Mouse (Mus musculus): ENCODE data around the gene Gm26897. TPM values are rescaled to one million over a fixed set of nuclear protein-coding genes. Genes with fewer than 3 reads are reported as not detected.

The Gm26897 gene
- total RNA-seq, 2 experiments from 2014 or later = not detected

GRCm38 (mm10) chr5:111742290-111742898 is 8.7 kb downstream of the Gm26897 start:
- ATAC-seq (replicated peaks; ENCODE audit: poor library complexity, severe bottlenecking) = no peak

- ATAC-seq (replicated peaks; ENCODE audit: poor library complexity, severe bottlenecking) = no peak
Measured at GRCm38 (mm10) chr5:111749599-111749998, 15.9 kb downstream of the Gm26897 start.

- ATAC-seq (replicated peaks; ENCODE audit: poor library complexity, severe bottlenecking) = no peak
Measured at GRCm38 (mm10) chr5:111750092-111750491, 16.4 kb downstream of the Gm26897 start.

- ATAC-seq (replicated peaks; ENCODE audit: poor library complexity, severe bottlenecking) = peak; percentile 70
Measured at GRCm38 (mm10) chr5:111754484-111755139, 20.9 kb downstream of the Gm26897 start.

DNA sequence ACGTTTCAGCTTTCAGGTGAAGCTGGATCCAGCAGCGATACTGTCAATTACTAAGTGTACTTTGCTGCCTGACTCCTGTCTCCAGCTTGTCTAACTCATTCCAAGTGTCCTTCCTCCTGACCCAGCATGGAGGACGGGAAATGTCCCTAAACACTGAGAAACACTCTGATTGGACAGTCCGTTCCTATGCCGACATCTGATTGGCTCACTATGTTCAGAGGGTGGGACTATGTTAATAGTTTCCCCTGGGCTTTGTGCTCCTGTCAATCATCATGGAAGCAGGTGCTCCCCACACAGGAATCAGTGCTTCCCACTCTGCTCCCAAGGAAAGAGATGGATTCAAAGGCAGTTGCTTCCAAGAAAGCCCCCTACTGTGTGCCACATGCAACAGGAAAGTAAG is 21.6 kb downstream of the Gm26897 start:
- peak; percentile 50; the same call in 1 of the 2 replicates for ATAC-seq (replicated peaks; ENCODE audit: poor library complexity, severe bottlenecking)

GRCm38 (mm10) chr5:111760721-111761480 is 27.2 kb downstream of the Gm26897 start:
- no peak for ATAC-seq (replicated peaks; ENCODE audit: poor library complexity, severe bottlenecking)

DNA sequence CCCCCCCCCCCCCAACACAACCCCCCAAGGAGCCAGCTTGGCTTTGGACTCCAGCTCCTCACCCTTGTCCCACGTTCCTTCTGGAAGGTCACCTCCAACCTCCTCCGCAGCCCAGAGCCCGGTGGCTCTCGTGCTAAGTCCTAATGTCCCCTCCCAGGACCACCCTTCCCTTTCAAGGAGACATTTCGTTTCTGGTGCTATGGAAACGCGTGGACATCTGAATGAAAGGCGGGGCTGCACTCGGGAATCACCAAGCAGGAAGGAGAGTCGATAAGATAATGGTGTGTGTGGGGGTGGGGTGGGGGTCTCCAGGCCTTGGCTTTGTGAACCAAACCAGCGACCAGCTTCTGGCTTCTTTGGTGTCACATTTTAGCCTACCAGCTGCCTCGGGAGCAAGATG is 27.9 kb downstream of the Gm26897 start:
- ATAC-seq (replicated peaks; ENCODE audit: poor library complexity, severe bottlenecking) = no peak

- ATAC-seq (replicated peaks; ENCODE audit: poor library complexity, severe bottlenecking) = no peak
Measured at GRCm38 (mm10) chr5:111762085-111762484, 28.4 kb downstream of the Gm26897 start.

- ATAC-seq (replicated peaks; ENCODE audit: poor library complexity, severe bottlenecking) = no peak
Measured at GRCm38 (mm10) chr5:111765671-111766290, 32.1 kb downstream of the Gm26897 start.

DNA sequence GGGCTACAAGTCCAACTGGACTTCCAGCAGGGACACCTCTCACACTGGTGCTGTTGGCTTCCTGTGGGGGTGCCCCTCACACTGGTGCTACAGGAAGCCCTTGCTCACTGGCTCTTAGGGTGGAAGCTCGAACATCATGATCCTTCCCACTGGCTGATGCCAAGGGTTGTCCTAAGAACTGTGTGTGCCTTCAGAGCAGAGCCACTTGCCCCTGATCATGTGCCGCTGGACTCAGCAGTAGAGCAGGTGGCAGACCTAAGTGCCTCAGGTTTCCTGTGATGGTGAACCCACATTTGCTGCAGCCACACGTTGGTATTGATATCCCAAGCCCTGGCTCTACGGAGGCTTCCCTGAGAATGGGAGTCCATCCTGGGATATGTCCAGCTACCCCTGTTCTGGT is 33.0 kb downstream of the Gm26897 start:
- no peak for ATAC-seq (replicated peaks; ENCODE audit: poor library complexity, severe bottlenecking)

DNA sequence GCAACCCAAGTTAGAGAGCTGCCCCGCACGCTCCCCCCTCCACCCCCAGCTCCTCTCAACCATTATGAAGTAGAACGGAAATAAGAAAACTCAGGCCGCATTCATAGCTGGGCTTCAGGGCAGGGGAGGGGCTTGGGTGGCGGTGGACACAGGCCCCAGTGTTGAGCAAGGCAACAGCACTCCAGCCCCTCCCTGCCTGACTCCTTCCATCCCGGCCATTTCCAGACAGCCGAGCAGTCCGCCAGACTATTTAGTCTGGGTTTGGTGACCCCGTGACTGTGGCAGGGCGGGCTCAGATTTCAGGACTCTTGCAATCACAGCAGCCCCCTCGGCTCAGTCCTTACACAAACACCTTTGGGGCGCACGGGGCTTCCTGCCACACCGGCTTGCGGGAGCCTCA is 36.5 kb downstream of the Gm26897 start:
- no peak for ATAC-seq (replicated peaks; ENCODE audit: poor library complexity, severe bottlenecking)

DNA sequence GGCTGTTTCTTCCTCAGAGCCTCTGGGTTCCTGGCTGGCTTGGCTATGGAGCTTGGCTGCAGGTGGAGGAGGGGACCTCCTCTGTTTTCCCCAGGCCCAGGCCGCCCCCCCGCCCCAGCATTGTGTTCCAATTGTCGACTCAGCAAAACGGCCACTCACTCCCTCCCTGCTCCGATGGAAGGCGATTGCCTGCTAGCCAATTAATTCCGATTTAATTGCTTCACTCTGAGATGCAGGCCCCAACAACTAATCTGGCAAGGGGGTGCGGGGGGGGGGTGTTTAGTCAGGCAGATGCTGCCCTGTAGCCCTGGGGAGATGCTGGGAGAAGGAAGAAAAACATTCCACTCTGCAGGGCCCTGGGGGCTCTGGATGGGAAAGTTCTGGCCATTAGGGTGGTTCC is 38.4 kb downstream of the Gm26897 start:
- no peak for ATAC-seq (replicated peaks; ENCODE audit: poor library complexity, severe bottlenecking)

DNA sequence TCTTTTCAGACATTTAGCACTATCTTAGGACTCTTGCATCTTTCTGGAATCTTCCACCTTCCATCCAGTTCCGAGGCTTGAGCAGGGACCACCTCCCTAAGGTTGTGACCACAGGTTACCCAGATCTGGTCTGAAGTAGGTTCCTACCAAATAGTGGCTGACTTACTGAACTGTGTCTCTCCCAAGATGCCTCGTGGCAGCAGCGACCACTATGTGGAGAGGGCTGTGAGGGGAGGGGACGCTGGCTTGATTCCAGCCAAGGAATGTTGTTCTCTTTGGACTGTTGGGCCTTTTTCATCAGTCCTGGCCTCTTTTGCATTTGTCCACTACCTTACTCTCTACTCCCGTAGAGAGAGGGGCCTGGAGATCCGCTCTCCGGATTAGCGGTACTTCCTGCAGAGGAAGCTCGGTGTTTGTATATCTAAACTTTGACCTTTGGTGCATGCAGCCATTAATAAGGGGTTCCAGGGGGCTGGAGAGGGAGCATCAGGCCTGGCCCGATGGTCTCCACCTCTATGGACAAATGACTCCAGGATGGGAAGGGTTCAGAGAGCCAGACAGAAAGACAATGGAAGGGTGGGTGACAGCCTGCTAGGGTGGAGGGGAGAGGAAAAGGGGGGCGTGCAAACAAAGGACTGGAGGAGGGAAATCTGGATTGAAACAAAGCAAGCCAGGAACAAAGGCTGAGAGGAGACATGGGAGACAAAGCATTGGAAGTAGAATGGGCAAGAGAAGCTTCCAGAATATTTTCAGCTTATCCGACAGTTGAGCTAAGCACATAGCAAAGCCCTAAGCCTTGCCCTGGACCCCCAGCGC is 39.1 kb downstream of the Gm26897 start:
- no peak for ATAC-seq (replicated peaks; ENCODE audit: poor library complexity, severe bottlenecking)

DNA sequence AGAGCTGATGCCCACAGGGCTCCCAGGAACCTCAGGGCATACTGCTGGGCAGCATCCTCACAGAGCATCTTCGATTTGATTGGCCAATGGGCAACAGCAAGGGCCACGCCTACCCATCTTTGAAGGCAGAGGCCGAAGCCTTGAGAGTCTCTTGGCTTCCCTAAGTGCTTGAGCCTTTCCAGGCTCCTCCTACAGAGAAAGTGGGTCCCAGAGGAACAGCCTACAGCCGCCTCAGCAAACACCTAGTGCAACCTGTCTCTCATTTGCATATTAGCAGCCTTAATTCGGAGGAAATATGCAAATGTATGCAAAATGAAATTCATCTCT is 39.6 kb downstream of the Gm26897 start:
- ATAC-seq (replicated peaks; ENCODE audit: poor library complexity, severe bottlenecking) = no peak

DNA sequence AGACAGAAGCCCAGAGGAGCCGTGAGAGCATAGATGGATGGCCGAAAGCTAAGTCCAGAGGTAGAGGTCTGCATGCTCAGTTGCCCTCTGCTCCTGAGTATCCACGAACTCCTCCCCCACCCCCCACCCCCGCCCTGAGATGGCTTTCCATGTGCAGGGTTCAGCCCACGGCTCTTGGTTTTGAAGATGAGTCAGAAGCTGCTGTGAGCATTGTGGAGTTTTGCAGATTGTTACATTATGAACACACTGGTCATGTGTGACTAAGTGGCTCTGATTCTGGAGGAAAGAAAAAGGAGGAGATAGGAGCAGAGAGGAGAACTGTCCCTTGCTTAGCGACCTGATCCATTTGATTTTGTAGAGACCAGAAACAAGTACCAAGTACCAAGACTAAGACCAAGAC is 42.5 kb downstream of the Gm26897 start:
- ATAC-seq (replicated peaks; ENCODE audit: poor library complexity, severe bottlenecking) = no peak

GRCm38 (mm10) chr5:111778093-111778492 is 44.4 kb downstream of the Gm26897 start:
- ATAC-seq (replicated peaks; ENCODE audit: poor library complexity, severe bottlenecking) = no peak

DNA sequence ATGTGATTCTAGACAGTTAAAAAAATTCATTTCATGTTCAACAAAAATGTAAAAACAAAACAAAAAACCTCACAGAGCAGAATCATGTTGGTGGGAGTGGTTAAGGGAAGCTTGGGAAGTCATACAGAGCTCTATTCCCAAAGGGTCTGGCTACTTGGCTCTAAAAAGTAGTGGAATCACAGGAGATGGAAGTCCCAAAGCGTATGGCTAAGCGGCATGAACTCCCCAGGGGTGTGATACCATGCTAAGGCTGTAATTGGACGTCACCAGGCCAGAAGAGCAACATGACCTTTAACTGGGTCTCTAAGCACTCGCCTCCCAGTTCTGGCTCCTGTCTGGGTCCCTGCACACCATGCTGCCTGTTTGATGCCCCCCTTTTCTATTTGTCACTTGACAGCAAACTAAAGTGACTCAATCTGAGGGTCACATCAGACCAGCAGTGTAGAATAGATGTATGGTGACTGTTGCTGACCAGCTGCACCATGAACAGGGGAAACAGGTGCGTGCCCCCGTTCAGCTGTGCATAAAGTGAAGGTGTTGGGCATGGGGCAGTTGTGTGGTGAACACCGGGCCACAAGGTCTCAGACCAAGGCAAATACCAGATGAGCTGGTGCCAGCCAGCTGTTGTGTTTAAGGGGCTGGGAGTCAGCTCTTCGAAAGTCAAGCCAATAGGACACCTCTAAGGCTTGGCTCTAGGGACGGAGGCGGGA is 46.2 kb downstream of the Gm26897 start:
- no peak for ATAC-seq (replicated peaks; ENCODE audit: poor library complexity, severe bottlenecking)
